Mouse (Mus musculus) left cerebral cortex, adult 8-10 months (tissue): ENCODE results near the gene Mmrn2. TPM values are rescaled to one million over a fixed set of nuclear protein-coding genes. Genes with fewer than 3 reads are reported as not detected.
"Not testable (repeated sequence)": the region's sequence is repeated elsewhere in the genome, so short reads cannot be mapped to it uniquely, and the experiment has no call there.

Source experiments
- DNase-seq, 2 experiments: peaks; one replicate each; pipeline ENCODE4 v3.0.0; 2022; ENCODE audit warnings: low spot score in 2 of 2
- total RNA-seq, 4 experiments: library from RNA; stranded (reverse); gene quantifications; 2 replicates each; pipeline ENCODE4 v1.2.4; 2022

Mmrn2 gene
- total RNA-seq, 4 experiments from 2014 or later = 4.9 to 7.3 (median 5.8) TPM

DNA sequence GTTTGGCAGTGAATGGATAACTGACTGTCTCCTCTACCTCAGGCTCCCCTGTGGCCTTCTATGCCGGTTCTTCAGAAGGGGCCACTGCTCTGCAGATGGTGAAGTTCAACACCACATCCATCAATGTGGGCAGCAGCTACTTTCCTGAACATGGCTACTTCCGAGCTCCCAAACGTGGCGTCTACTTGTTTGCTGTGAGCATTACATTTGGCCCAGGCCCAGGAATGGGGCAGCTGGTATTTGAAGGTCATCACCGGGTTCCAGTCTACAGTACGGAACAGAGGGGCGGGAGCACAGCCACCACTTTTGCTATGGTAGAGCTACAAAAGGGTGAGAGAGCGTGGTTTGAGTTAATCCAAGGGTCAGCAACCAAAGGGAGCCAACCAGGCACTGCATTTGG lies 27.6 kb downstream of the Mmrn2 start:
- DNase-seq = no peak

DNA sequence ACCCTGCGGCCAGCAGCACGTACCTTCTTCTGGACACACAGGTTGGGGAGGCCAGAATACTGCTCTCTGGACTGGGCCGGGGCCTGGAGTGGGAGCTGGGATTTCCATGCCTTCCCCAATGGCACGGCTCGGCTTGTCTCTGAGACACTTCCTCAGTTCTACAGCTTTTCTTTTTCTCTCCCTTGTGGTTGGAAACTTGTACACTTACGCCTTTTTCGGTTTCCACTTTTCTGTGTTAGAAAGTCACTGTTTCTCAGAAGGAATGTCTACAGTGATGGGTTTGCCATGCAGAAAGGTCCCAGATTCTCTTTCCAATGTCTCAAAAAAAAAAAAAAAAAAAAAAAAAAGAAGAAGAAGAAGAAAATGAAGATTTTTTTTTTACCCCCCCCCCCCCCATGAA lies 28.2 kb downstream of the Mmrn2 start:
- no peak for DNase-seq

DNA sequence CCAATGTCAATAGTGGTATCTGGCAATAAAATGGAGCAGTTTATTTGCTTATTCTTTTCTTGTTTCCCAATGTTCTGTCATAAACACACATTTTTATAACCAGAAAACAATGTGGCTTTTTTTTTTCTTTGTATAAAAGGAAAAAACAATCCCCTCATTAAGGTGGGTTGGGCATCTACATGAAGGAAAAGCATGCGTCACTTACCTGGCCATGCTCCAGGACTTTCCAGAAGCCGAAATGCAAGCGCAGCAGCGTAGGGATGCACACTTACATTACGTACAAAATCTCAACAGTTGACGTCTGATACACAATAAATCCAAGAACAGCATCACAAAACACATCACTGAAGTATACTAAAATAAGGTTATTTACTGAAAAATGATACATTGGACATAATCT lies 35.5 kb downstream of the Mmrn2 start:
- no peak for DNase-seq

DNA sequence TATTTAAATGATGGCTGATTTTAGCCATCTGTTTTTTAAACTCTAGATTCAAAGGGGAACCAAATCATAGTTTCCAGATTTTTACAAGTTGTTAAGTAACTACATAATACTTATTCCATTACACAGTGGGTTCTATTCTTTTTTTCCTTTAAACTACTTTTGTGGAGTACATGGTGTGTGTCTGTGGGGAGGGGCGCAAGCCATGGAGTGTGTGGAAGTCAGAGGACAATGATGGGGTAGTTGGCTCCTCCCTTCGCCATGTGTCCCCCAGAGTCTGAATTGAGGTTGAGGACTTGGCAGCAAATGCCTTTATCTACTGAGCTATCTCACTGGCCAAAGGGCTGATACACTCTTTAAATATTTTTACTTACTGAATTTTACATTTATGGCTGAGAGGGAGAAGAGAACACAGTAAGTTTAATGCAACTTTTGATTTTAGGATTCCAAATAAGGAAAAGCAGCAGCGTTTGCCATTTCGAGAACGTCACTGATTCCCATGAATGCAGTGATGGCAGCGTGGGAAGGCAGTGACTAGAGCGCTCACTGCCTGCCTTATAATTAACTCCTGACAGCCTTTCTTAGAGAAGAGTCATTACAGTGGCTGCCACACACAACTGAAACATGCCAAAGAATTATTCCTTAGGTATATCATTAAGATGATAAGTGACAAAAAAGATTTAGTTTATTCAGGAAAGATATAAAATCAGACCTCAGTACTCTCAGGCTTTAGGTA lies 37.1 kb downstream of the Mmrn2 start:
- DNase-seq = no peak

DNA sequence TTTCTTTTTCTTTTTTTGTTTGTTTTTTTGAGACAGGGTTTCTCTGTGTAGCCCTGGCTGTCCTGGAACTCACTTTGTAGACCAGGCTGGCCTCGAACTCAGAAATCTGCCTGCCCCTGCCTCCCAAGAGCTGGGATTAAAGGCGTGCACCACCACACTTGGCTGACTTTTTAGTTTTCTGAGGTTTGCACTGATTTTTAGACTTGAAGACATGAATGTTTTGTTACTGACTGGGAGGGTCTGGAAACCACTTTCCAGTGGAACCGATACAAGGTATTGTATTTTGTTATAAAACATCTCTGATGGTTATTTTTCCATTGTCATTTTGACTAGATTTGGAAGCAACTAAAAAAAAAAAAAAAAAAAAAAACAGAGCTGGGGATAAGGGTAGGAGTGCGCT lies 41.7 kb downstream of the Mmrn2 start:
- not testable (repeated sequence) for DNase-seq

DNA sequence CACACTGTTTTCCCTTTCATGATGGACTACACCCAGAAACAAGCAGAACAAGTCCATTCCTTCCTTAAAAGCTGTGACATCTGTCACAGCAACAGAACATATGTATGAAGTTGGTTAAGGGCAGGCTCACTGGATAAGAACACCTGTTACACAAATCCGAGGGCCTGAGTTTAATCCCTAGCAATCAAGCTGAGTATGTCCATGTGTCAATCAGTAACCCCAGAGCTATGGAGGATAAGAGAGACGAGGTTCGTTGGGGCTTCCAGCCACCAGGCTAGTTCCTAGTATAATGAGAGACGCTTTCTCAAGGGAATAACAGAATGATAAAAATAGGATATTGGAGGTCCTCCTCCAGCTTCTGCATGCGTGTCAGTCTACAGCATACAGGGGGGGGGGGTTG lies 42.2 kb downstream of the Mmrn2 start:
- no peak for DNase-seq

DNA sequence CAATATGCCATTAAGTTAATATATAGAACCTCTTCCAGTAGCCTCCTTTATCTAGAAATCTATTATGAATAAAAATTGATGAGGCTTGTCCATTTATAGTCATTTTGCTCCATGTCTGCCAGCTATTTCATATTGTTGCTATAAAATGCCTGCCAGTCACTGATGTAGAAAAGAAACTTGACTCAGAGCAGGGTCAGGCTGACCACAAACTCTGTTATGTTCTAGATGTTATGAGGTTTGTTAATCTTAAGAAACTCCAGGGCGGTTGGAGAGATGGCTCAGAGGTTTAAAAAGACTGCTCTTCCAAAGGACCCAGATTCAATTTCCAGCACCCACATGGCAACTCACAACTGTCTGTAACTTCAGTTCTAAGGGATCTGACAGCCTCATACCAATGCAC lies 45.8 kb downstream of the Mmrn2 start:
- DNase-seq = no peak

DNA sequence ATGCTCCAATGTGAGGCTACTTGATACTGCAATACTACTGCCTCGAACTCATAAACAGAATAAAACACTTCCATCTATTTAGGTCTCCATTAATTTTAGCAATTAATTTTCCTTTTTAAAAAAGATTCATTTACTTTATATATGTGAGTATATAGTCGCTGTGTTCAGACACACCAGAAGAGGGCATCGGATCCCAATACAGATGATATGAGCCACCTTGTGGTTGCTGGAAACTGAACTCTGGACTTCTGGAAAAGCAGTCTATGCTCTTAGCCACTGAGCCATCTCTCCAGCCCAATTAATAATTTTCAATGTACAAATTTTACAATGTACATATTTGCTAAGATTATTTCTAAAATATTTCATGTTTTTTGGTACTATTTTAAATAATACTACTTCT lies 53.0 kb downstream of the Mmrn2 start:
- DNase-seq = no peak

DNA sequence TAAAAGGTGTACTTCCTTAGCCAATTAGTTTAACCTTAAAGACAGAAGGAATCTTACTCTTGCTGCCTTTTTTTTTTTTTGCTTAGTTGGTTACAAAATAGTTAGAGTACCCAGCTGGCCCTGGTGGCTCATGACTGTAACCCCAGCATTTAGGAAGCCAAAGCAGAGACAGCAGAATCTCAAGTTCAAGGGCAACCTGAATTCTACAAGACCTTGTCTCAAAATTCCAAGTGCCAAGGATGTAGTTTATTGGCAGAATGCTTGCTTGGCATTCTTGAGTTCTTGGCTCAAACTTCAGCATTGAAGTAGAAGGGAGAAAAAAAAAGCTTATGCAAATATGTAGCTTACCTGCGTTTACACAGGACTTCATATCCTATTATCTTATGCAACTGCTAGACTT lies 53.8 kb downstream of the Mmrn2 start:
- no peak for DNase-seq

DNA sequence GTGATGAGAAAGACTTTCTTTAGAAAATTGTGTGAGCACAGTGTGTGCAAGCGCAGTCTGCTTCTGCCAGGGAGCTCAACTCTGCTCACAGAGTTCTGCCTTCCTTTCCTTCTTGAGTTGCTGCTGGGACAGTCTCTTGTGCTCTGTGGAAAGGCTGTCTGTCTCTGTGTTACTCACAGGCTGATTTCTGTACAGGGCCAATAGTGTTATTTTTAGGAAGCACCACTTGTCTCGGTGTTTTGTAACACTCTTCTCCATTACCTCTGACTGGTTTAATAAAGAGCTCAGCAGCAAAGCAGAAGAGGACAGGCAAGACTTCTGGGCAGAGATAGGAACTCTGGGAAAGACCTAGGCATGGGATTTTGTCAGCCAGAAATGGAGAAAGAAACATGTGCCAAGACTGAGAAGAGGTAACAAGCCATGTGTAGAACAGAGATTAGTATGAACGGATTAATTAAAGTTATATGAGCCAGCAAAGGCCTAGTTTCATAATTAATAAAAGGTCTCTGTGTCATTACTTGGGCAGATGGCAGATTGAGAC lies 65.3 kb downstream of the Mmrn2 start:
- DNase-seq = no peak

DNA sequence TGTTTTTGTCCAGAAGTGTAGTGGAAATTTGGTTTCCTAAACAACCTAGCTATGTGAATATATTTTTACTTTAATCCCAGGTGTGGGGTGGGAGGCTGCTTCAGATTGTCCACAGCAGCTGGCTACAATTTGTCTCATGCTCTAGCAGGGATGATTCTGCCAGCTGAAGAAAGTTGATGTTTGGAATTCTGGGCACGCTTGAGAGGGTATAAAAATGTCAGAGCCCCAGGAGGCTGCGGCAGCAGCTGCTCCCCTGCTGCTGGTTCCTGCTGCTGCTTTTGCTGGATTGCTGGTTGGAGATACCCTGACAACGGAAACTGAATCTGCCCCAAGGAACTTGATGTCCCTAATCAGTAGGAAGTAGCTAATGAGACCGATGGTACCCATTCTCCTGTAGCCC lies 67.3 kb downstream of the Mmrn2 start:
- DNase-seq = no peak

DNA sequence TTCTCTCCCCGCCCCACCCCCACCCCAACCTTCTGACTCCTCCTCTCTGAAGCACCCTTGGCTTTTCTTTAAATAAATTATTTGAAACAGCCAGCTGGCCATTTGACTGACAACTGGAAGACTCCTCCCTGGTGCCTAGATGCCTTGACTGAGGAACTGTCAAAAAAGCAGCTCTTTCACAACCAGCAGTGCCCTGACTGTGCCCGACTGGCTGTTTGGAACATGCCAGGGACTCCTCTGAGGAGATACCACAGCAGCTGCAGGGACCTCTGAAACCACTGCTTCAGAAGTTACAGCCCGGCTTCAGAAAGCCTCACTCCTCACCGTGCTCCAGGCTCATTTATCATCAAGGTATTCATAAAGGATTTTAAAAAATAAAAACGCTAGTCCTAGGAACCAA lies 69.1 kb downstream of the Mmrn2 start:
- no peak for DNase-seq

DNA sequence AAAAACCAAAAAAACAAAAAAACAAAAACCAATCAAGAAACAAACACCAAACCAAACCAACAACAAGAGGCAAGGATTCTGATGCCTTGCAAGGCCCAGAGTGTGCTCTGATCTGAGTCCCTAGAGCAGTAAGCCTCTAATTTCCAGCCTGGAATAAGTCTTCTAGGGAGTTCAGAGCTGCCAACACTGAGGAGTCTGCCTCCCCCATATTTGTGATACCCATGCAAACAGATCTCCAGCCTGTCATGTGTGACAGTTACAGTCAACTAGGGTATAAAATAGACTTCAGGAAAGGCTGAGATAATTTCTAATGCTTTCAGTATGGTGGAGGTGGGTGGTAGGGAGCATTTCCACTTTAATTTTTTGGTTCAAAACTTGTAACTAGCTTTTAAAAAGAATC lies 69.7 kb downstream of the Mmrn2 start:
- no peak for DNase-seq

DNA sequence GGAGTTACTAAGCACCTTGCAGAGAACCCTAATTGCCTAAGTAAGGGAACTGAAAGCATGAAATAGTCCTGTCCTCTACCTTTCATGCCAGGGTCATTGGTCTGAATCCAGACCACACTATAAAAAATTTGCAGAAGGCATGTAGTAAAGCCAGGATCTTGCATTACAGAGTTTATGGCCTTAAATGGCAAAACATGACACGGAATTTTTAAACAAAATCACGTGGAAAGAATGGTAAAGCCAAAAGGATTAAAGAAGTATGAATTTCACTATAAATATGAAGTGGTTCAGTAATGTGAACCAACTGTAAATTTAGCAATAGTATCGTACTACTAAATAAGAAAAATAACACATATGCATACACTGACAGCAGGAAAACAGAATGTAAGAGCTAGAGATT lies 70.1 kb downstream of the Mmrn2 start:
- DNase-seq = no peak

DNA sequence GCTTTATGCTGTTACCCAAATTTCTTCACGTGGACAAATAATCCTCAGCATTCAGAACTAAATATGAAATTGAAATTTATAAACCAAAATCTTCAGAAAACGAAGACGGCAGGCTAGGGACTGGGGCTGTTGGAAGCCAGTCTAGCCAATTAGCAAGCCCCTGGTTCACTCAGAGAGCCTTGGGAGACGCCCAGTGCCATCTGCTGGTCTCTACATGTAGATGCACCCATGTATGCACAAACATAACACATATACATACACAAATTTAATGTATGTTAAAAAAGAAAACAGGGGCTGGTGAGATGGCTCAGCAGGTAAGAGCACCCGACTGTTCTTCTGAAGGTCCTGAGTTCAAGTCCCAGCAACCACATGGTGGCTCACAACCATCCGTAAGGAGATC lies 71.4 kb downstream of the Mmrn2 start:
- no peak for DNase-seq

DNA sequence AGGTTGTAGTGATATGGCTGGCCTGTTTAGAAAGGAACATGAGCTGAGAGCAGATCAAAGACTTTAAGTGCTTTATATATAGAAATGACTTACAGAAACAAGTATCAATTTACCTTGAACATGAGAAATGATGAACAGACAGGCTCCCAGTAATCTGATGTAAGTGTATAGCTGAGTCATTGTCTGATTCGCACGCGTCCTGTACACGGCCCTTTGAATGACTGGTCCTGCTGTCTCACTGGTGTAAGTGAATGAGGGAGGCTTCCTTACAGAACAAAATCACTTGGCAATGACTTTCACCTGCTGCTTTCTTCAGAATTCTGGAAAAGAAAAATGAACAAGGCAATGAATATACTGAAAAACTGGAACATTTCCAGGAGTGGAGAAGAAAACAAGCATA lies 72.4 kb downstream of the Mmrn2 start:
- DNase-seq = no peak

DNA sequence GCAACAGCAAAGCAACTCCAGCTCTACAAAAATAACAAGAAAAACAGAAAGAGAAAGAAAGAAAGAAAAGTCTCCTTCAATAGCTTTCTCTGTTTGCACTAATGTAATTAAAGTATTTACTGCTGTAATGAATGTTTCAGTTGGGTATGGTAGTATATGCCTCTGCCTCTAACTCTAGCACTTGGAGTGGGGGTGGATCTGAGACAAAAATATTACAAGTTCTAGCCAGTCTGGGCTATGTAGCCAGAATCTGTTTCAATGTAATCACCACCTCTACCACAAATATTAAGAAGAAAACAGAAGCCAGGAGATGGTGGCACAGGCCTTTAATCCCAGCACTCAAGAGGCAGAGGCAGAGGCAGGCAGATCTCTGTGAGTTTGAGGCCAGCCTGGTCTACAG lies 73.1 kb downstream of the Mmrn2 start:
- no peak for DNase-seq

DNA sequence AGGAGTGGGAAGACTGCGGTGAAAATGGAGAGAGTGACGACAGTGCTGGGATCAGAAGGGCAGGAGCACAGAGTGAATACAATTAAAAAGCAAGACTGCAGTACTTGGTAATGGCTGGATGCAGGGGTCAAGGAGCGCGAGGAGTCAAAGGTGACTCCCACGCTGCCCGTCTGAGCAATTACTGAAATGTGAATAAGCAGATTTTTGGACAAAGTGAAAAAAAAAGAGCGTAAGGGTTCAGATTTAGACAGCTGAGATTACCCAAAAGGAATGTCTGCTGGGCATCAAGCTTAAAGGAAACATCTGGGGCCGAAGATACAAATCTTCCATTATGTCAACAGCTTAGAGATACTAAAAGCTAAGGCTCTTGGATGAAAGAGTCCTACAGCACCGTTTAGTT lies 74.5 kb downstream of the Mmrn2 start:
- no peak for DNase-seq

DNA sequence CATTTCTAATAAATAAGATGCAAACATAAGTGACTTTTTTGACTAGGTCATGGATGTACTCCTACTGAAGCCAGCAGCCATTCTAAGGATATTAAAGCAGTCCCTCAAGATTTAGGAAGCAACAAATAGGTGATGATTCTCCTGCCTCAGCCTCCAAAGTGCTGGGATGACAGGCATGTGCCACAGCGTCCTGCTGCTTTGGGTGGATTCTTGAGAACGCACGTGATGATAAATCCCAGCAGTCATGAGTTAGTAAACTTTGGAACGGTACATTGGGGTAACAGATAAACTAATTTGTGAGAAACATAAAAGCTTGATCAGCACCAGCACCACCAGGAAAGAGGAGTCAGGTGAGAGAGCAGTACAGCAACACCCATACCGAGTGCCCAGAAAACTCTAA lies 75.2 kb downstream of the Mmrn2 start:
- no peak for DNase-seq

DNA sequence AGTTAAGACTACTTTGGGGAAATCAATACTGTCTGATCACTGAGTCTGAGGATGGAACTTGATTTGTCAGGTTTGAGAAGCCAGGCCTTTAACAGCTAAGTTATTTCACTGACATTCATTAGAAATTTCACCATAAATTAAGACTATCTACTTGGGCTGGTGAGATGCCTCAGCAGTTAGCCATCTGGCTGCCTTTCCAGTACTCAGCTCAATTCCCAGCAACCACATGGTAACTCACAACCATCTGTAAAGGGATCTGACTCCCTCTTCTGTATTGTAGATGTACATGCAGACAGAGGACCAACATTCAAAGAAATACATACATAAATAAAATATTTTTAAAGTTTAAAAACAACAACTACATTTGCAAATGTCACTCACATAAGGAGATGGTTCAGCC lies 76.6 kb downstream of the Mmrn2 start:
- DNase-seq = no peak

DNA sequence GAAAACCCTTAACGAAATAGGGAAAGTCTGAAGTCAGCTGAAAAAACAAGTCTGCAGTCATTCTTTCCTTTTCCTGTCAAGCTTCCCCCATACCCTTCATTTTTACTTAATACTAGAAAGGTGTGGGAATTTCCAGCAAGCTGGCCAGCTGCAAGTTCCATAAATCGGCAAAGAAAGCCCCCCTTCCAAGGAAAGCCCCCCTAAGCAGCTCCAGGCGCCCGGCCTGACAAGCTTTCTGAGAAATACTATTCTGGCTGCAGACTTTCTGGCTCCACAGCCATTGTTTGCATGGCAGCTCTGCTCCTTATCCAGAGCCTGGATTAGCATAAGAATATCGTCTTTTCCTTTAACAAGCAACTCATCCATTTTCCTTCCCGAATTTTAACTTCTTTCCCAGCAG lies 78.4 kb downstream of the Mmrn2 start:
- no peak for DNase-seq
